Mouse (Mus musculus): Measurements from ENCODE around the gene Skint7.
"Not testable (repeated sequence)": the region's sequence is repeated elsewhere in the genome, so short reads cannot be mapped to it uniquely, and the experiment has no call there.

Skint7 gene

DNA sequence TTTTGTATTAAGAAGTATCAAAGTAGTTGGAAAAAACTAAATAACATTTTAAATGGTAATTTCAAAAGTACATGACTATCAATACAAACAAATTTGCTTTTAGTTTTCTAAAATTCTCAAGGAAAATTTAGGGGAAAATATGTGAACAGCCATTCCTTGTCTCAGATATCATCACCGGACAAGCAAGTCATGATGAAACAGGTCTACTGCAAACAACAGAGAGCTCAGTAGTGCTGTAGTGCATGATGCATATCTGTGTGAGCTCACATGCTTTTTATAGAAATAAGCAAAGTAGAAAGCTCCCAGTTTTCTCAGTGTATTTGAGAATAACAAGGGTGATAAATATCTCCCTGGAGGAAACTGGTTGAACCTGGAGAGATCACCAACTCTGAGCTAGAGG lies at the start of gene Skint7:
Skint7 (plus strand) TSS at position 301 of the 400 bp plus-strand sequence.
- no peak for DNase-seq (ENCODE audit: low spot score)

GRCm38 (mm10) chr4:111961309-111961708 lies 11.4 kb upstream of the Skint7 start:
- peak; percentile 5 for DNase-seq (ENCODE audit: low spot score)

DNA sequence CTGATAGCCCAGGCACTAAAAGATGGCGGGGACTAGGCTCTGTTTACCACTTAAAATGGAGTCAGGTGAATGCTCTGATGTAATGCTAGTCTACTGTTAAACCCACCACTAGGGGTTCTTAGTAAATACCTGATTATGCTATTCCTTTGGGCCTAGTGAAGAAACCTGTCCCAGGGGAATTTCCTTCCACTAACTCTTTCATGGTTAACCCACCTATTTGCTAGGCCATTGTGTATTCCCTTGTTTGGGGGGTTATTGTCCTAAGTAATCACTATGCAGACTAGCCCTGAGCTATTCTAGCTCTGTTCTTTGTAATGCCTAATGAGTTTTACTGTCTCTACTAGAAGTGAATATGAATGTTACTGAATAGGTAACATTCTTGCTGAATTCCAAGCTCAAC lies 9.5 kb upstream of the Skint7 start:
- not testable (repeated sequence) for DNase-seq (ENCODE audit: low spot score)

DNA sequence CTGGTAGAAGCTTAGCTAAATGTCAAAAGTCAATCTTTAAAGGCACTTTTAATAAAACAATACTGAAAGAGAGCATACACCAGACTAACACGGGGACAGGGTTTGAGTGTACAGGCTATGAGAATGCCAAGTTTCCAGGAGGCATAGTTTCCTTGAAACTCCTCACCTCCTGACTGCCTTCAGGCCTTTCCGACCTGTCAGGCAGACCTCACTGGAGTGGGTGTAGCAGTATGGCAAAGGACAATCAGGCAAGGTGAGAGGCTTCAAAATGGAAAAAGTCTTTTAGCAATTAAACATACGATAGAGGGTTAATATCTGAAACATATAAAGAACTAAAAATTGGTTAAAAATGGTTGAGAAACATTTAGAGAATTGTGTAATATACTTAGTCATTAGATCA lies 9.1 kb upstream of the Skint7 start:
- DNase-seq (ENCODE audit: low spot score), result no peak

DNA sequence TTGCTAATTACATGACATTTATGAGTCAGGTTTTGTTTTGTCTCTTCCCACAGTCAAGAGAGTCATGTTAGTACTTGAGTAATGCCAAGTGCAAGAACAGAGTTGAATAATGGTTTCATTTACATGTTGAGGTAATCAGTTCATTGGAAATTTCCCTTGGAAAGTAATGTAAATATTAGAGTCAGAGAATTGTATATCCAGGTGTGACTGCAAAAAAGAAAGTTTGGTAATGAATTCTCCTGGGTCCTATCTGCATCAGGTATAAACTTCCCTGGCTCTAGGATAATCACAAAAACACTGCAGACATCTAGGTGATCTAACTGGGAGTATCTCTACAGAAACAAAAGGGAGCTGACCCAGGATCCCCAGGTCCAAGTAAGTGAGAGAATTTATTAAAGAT lies 33.2 kb downstream of the Skint7 start, which contains the start of gene Skint1:
Skint1 (plus strand) TSS at position 301 of the 400 bp plus-strand sequence.
- no peak for DNase-seq (ENCODE audit: low spot score)
